Mouse (Mus musculus): ENCODE data around the gene Larp6.

DNA sequence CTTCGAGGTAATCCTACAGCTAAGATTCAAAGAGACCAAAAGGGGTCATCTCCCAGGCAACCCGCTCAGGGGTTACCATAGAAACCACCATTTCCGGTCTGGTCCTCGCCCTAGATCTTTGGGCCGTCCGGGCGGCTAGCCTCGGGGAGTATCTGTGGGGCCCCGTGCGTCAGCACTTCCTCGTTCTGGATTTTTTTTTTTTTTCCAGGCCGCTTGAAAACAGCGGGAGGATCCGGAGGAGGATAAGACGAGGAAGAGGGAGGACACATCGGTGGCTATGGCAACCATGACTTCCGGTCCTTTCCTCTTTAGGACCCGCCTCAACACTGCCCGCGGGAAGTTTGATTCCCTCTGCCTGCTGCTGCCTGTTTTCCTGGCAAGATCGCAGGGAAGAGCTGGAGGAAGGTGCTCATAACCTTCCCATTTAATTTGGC lies 24.9 kb upstream of the Larp6 start, which contains the start of gene Lrrc49:
- TF ChIP-seq POLR2A (IDR thresholded peaks at IDR 0.05; ENCODE audit: borderline replicate concordance, extremely low read depth, insufficient read depth, insufficient read length, poor library complexity, severe bottlenecking): no peak
- TF ChIP-seq CTCF (IDR thresholded peaks at IDR 0.05; ENCODE audit: borderline replicate concordance, extremely low read depth, insufficient read depth, insufficient read length): no peak

Measured in brain, embryonic 14.5 days (tissue).